Mouse (Mus musculus) urinary bladder, postnatal 25 days (tissue): ENCODE results near the gene Mybph.

Experiments
- DNase-seq: peaks from one replicate; pipeline ENCODE4 v3.0.0; 2022; ENCODE audit warnings: low spot score

Gene Mybph

DNA sequence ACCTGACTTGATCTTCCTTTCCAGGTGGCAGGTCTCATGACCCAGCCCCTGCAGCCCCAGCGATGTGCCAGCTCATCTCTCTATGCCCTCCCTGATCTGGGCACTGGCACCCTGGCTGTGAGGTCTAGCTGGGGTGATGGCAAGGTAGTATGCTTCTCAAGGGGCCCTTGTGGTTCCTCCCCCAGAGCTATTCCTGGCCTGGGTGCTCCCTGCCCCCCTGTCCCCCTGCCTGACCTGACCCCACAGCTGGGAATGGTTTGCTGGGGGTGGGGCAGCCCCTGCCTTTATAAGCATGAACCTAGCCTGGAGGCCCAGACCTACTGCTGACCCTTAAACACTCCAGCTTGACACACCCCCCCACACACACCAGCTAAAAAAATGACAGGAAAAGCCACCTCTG is at the start of gene Mybph:
TSS of gene Mybph (plus strand) at position 323 of the 400 bp plus-strand sequence.
- no peak for DNase-seq

DNA sequence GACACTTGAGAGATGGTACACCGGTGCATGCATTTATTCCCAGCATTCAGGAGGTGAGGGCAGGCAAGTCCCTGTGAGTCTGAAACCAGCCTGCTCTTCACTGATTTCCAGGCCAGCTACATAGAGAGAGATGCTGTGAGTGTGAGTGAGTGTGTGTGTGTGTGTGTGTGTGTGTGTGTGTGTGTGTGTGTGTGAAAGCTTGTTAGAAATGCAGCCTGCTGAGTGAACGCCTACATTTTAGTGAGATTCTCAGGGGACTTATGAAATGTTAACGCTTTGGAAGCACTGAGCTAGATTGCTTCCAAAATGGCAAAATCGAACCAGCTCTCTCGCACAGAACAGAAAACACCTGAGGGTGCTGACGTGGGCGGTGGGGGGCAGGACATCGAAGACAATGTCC is 47.2 kb upstream of the Mybph start:
- DNase-seq, result no peak

DNA sequence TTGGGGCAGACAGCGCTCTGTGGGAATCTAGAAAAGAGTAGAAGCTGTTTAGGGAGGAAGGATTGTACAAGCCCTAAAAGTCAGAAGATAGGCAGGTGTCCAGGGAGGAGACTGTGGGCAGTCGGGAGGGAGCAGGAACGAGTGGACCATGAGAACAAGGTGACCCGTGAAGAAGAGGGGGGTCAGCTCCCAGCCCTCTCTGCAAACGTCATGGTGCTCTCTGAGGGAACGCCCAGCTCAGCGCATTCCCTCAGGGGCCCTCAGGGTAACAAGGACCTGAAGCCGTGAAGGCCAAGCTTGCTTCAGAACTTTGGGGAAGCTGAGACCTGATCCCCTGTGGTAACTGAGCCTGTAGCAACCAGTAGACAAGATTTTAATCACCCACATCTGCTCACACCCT is 43.2 kb upstream of the Mybph start:
- DNase-seq, result no peak

DNA sequence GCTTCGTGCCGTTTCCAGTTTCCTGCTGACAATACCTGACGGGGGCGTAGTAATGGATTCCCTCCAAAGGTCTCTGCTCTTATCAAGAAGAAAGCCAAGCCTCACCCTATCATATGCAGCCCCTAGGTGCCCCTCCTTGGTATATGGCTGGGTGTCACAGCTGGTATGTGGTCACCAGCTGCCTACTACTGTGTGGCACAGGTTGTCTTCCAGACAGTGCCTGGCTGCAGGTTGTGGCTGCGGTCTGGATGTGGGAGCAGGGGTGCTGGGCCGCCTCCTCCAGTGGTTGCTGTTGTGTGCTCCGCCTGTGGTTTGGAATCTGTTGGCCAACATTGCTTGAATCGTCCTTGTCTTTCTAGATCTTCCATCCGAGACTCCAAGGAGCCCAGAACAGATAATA is 42.5 kb upstream of the Mybph start:
- no peak for DNase-seq

DNA sequence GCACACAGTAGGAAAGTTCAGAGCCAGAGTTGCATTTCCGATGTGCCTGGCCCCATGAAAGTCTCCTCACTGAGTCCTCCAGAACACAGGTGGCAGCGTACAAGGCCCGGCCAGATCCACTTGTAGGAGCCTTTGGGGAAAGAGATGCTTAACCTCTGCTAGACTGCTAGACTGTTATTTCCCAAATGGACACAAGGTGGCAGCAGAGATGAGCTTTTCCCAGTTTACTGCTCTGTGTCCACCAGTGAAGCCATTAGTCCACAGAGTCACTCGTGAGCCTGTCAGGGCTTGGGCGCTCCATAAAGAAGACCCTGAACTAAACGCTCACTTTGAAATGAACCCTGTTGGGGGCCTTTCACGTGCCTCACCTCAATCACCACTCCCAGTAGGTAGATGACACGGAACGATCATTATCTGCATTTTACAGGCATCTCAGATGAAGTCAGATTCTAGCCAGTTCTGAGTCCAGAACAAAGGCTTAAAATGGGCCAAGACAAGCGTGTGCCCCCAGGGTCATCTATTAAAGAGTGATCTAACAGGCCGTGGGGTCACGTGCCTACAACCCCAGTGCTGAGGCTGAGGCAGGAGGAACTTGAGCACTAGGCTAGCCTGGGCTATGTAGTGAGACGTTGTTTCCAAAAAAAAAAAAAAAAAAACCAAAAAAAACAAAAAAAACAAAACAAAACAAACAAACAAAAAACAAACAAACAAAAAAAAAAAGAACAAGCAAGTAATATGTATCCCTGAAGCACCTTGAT is 41.4 kb upstream of the Mybph start:
- peak; percentile 68 for DNase-seq

DNA sequence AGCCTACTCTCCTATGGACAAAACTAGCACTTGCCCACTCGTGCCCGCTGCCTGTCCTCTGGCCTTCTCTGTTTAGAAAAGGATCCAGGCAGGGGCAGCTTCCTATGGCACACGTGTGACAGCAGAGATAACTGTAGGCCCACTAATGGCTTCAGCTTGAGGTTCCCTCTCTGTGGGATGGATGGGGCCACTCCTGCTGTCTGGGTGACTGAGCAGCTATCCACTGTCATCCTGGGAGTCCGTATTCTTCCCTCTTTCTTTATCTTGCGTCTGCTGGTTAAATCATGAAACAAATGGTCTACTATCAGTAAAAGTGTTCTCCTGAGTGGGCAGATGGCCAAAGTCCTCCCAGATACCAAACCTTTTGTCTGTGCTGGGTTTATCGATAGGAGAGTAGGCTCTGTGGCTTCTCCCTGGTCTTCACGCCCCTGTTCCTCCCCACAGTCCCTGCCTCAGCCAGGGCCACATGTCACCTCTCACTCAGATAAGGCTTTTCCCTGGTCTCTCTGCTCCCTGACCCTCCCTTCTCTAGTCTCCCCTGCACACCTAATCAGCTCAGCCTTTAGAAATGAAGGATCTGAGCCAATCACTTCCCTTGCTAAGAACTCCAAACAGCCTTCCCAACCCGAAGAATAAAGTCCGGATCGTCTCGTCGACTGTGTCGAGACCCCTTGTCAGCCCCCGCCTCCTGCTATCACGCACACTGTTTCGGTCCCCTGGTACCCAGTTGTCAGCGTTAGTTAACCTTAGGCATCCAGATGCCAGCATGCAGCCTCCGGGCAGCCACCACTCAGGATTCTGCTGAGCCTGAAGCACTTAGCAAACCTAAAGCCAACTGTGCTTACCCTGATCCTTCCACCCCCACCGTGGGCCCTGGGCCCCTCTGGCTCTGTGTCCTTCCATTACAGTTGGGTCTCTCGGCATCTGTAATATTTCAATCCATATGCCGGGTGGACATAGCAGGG is 40.3 kb upstream of the Mybph start:
- no peak for DNase-seq

DNA sequence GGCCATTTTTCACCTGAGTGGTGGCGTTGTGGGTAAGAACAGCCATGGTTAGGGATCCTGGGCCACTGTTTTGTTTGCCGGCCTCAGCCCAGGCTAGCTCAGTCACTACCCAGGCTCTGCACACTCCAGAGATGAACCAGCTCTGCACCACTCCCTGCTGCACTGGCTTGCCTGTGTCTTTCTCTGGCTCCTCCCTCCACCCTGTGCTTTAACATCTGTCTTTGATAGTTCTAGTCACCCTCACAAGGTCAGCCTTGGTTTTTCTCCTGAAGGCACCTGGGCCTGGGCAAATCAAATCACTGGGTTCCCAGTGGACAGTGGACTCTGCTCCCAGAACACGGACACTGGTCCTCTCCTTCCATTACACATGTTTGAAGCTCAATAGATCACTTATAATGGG is 39.1 kb upstream of the Mybph start:
- DNase-seq, result no peak

DNA sequence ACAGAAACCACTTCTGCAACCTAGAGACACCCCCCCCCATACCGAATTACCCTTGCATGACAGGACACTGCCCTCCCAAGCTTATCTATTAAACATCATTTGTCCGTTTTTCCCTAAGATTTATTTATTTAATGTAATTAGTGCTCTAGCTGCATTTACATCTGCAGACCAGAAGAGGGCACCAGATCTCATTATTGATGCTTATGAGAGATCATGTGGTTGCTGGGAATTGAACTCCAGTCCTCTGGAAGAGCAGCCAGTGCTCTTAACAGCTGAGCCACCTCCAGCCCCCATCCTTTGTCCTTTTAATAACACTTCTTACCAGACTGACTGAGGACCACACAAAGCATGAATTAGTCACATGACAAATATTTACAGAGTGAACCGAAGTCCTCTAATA is 38.6 kb upstream of the Mybph start:
- DNase-seq, result no peak

DNA sequence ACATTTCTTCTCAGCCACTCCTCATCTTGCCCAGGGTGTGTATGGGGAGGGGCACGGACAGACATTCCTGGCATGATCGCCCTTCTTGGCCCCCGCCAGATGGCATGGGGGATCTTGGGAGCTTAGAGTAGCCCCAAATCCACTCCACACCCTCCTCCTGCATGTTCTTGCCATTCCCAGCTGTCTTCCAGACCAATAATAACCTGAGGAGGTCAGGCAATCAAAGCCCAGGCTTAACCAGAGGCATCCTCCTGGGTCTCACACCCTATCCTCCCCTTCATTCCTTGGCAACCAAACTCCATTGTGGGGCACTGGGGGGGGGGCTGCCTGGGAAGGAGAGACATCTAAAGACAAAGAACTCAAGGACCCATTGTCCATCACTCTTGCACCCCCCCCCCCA is 32.8 kb upstream of the Mybph start:
- no peak for DNase-seq

DNA sequence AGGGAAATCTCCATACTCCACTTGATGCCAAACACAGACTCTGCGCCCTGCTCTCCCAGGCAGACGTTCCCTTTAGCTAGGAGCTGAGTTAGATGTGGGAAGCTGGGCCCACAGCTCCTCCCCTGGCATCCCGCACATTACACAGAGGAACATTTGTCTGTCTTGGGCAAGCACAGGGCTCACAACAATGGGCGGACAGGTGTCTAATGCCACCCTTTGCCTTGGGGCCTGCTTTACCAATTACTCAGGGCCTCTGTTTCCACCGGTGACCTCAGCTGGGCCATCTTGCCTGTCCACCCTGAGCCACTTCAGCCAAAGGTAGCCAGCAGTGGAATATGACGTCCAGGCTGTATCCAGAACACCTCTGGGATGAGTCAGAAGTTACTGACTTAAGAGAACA is 31.8 kb upstream of the Mybph start:
- no peak for DNase-seq

DNA sequence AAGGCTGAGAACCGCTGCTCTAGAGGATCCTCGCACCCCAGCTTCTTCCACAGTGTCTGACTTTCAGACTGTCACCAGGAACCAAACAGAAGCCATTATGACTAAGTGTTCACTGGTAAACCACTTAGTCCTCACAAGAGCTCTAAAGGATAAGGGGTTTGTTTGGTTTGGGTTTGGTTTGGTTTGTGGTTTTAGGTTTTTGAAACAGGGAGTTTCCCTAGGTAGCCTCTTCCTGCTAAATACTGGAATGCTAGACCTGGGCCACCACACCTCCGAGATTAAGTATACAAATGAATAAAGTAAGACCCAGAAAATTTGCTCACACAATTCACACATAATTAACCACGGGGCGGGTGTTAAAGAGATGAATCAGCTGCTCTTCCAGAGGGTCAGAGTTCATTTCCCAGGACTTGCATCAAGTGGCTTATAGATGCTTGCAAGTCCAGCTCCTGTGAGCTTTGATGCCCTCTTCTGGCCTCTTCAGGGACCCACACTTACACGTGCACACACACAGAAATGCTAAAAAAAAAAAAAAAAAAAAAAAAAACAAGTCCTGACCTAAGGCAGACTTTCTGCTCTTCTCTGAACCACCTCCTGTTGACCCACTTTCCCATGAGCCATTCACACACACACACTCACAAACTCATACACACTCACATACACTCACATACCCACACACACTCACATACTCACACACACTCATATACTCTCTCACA is 30.6 kb upstream of the Mybph start:
- no peak for DNase-seq

DNA sequence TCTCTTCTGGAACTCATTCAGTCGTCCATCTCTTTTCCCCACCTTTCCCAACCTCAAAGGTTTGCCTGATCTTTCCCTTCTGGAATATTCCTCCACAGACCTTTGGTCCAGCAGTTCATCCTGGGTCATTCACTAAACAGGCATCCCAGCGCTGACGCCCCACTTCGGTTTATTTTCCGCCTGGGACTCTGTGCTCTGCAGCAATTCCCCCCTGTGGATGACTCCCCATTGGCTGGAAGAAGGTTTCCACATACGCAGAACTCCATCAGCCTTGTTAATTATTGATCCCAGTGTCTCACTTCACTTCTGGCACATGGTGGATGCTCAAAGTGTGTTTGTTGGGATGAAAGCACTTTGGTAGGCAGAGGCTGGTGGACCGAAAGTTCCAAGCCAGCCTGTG is 29.8 kb upstream of the Mybph start:
- DNase-seq, result no peak

DNA sequence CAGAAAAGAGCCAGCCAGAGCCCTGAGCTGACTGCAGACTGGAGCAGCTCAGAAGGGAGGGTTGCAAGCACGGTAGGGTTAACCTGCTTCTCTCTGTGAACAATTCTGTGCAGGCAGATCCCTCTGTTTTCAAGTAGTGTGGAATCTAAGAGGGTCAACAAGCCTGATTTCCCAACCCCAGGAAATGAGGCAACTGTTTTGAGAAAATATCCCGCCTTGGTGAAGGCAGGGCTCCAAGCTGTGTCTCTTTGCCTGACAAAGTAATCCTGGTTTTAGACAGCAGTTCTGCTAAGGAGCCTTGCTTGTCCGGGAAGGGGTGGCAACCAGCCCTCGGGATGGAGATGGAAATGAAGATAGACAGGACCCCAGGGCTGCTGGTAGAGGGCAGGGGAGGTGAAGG is 28.8 kb upstream of the Mybph start:
- DNase-seq, result no peak

DNA sequence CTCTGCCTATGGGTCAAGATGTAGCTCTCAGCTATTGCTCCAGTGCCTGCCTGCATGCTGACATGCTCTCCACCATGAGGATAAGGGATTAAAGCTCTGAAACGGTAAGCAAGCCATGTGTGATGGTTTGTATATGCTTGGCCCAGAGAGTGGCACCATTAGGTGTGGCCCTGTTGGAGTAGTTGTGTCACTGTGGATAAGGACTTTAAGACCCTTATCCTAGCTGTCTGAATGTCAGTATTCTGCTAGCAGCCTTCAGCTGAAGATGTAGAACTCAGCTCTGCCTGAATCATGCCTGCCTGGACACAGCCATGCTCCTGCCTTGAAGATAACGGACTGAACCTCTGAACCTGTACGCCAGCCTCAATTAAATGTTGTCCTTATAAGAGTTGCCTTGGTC is 26.7 kb upstream of the Mybph start:
- DNase-seq, result no peak

DNA sequence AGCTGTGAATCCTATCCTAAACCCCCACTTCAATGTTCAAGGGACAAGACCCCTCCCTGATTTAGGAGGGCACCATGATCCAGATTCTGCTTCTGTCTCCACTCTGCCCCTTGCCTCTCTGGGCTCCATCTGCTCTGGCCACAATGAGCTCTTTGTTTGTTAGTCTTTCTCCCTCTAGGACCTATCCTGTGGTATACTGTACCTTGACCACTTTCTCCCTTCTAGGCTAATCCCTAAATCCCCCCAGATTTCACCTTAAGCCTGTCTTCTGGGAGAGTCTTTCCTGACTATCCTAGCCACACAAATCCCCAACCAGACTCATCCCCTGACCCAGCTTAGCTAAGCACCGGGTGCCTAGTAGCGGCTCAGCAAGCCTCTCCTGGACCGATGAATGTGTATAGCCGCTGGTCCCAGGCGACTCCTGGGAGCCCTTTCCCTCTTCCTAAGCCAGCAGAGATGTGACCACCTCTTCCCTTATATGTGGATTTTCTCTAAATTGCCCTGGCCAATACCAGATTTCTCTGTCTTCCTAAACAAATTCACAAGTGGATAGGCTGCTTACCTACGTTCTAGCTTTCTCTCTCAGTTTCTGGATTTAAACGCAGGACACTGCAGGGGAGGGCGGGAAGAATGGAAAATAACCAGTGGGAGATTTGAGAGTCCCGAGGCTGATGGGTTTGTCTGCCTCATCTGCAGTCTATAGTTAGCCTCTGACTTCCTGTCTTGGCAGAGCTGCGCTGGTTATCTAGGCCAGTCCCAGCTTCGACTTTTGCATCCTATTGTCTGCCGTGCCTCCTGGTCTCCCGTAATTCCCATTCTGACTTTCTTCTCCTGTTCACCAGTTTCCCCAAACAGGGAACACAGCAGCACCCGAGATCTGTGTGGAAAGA is 25.6 kb upstream of the Mybph start:
- DNase-seq, result no peak

DNA sequence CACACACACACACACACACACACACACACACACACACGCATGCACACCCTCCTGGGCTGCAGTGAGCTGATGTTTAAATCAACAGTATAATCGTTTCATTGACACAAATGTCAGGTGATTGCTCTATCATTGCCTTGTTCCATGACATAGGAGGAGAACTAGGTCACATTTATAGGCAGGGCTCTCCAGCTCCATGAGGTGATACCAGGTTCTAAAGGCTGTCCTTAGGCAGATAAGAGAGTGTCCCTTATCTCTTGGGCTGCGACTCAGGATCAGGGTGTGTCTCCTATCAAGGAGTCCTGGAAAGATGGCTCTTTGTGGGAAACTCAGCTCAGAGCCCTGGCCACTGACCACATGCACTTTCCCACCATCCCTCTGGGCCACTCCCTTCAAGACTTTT is 24.7 kb upstream of the Mybph start:
- DNase-seq, result no peak

DNA sequence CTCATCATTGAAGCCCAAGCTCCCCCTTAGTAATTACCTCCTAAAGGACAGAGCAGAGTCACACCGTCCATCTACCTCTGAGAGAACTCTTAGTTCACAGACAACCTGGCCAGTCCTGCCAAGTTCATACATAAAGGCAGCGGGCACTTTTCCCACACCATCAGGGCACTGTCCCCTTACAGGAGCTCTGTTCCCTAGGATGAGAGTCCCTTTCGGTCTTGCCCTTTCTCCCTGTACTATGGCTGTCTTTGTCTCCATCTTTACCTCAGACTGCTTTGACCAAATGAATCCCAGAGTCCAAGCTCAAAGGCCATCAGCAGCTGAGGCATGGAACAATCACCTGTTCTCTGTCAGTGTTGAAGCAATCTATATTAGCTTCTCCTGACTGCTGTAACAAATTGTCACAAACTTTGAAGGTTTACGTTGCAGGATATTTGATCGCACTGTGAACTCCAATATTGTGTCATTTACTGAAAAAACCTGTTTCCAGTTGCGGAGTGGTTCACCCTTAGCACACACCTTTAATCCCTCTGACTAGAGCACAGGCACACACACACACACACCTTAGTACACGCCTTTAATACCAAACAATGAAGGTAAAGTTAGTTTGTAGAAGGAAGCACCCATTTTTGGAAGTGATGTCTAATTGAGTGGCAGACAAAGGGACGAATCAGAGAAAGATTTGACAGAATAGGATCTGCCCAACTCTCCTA is 24.1 kb upstream of the Mybph start:
- DNase-seq, result no peak

DNA sequence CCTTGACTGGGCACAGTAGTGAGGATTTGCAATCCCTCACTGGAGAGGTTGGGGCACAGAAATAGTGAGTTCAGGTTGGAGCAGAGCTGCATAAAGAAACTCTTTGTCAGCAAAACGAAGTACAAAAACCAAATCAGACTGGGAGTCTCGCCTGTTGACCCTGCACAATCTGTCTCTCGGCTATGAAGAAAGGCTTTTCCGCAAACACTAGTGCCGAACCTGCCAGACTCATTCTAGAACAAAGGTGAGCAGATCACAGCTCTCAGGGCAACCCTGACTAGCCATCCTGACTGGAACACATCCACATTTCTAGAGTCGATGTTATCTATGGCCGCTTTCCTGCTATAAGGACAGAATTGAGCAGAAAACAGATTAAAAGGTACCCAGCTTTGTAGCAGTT is 20.2 kb upstream of the Mybph start:
- DNase-seq, result no peak

DNA sequence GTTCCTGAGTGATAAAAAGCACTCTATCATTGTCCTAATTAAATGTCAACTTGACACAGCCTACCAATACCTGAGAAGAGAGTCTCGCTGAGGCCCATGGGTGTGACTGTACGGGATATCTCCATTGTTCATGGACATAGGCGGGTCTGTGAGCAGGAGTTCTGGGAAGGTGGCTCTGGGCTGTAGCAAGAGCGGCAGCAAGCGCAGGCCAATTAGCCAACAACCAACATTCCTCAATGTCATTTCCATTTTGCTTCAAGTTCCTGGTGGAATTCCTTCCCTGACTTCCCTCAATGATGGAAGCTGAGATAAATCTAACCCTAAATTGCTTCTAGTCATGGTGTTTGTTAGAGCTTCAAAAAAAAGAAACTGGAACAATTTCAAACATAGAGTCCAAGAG is 15.3 kb upstream of the Mybph start:
- no peak for DNase-seq

DNA sequence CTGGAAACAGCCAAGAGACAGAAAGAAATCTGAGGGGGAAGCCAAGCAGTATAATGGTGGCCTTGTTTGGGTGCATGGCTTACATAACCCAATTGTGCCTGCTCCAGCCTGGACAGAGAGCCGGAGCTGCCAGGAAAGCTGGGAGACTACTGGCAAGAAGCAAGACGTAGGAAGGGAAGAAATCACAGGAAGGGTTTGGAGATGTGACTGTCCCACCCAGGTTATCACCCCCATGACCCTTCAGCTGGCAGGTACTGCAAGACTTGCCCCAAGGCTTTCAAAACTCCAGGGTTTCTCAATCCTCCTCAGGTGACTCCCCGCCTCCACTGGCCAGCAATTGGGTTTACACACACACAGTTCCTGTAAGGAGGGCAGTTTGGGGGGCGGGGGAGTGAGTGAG is 11.2 kb upstream of the Mybph start, which contains the start of gene Chil1:
TSS of gene Chil1 (plus strand) at position 152 of the 400 bp plus-strand sequence.
- DNase-seq, result no peak

DNA sequence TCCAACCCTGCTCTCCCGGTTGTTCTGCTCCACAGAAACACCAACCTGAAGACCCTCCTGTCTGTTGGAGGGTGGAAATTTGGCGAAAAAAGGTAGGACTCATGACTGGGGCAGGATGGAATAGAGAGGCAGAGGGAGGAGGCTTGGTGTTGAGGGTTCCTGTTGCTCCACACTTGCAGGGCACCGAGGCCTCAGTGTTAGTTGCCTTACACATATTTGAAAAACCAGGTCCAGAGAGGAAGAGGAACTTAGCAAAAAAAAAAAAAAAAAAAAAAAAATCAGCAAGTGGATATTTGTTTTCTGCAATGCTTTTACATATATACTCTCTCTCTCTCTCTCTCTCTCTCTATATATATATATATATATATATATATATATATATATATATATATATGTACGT is 9.2 kb upstream of the Mybph start:
- DNase-seq, result no peak
